Mouse (Mus musculus): Measurements from ENCODE around the gene Apaf1. TPM values are rescaled to one million over a fixed set of nuclear protein-coding genes. Genes with fewer than 3 reads are reported as not detected.

The Apaf1 gene
- polyA plus RNA-seq, 1 experiment from 2014 or later: 32.1 TPM

- Histone ChIP-seq H3K9ac (replicated peaks; ENCODE audit: low read length) (no peak overlapping the region), H3K27ac (replicated peaks; ENCODE audit: low read depth, low read length) (no peak overlapping the region), H3K4me2 (ENCODE audit: low read depth, low read length) (no peak overlapping the region), H3K4me3 (ENCODE audit: low read depth, low read length) (no peak overlapping the region), H3K36me3 (replicated peaks; ENCODE audit: control insufficient read depth, insufficient read depth, low read depth, low read length) (no peaks in the 10 kb centered on the region), H3K4me1 (ENCODE audit: control insufficient read depth, insufficient read depth, low read length) (no peaks in the 10 kb centered on the region), H3K9me3 (replicated peaks; ENCODE audit: control insufficient read depth, low read length) (no peaks in the 10 kb centered on the region), H3K27me3 (ENCODE audit: control insufficient read depth, insufficient read depth, low read length) (no peaks in the 10 kb centered on the region)
- WGBS: 89% methylated on average over 6 of the region's 6 CpGs
- ATAC-seq (replicated peaks; ENCODE audit: insufficient number of reproducible peaks, low FRiP score, low TSS enrichment, low read depth): no peak
- DNase-seq (ENCODE audit: low spot score): no peak
These were observed 135.5 kb downstream of the Apaf1 start for GRCm38 (mm10) chr10:90947043-90947442.

GRCm38 (mm10) chr10:90942001-90942700 lies 140.4 kb downstream of the Apaf1 start:
- Histone ChIP-seq H3K4me3 (ENCODE audit: low read depth, low read length) (no peak overlapping the region), H3K27me3 (ENCODE audit: control insufficient read depth, insufficient read depth, low read length) (no peaks in the 10 kb centered on the region), H3K4me1 (ENCODE audit: control insufficient read depth, insufficient read depth, low read length) (no peaks in the 10 kb centered on the region), H3K9me3 (replicated peaks; ENCODE audit: control insufficient read depth, low read length) (no peaks in the 10 kb centered on the region), H3K9ac (replicated peaks; ENCODE audit: low read length) (no peak overlapping the region), H3K4me2 (ENCODE audit: low read depth, low read length) (no peak overlapping the region), H3K36me3 (replicated peaks; ENCODE audit: control insufficient read depth, insufficient read depth, low read depth, low read length) (no peaks in the 10 kb centered on the region), H3K27ac (replicated peaks; ENCODE audit: low read depth, low read length) (no peak overlapping the region)
- no peak for DNase-seq (ENCODE audit: low spot score)
- ATAC-seq (replicated peaks; ENCODE audit: insufficient number of reproducible peaks, low FRiP score, low TSS enrichment, low read depth): no peak
- WGBS: 77% methylated on average over 14 of the region's 14 CpGs

DNA sequence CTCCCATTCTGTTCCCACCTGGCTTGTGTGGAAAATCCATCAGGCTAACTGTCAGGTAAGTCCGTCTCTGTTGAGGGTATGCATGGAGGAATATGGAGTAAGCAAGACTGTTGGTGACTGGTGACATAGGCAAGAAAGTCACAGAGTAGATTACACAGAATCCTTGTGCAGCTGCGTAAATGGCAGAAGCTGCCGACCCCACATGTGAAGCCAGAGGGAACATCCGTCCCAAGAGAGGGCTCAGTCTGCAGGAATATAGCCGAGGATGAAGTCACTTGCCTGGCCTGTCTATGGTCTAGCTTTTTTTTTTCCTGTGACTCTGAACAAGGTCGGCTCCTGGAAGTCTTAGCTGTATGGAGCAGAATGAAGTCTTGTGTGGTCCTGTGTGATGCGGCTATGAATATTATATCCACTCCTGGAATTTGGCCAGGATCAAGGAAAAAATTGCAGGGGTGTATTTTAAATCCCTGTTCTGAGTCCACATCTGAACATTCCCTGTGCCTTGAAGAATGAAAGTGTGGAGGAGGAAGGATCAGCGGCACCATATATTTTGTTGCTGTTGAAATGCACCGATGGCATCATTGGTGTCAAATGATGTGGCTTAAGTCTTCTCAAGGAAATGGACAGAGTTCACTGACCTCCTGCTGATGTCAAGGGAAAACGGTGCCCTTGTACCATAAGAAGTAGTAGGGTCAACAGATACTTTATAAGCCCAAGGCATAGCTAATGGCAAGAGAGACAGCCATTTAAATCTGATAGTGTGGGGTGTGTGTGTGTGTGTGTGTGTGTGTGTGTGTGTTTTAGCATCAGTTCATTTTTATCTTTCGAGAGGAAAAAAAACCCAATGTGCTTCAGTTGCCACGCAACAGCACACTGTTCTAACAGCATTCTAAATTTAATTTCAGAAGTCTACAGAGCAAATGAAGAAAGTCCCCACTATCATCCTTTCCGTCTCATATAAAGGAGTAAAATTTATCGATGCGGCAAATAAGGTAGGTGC lies 141.7 kb downstream of the Apaf1 start:
- 78% methylated on average over 15 of the region's 15 CpGs for WGBS
- ATAC-seq (replicated peaks; ENCODE audit: insufficient number of reproducible peaks, low FRiP score, low TSS enrichment, low read depth) (no peak), DNase-seq (ENCODE audit: low spot score) (no peak)
- no peak overlapping the region for H3K9ac ChIP-seq (replicated peaks; ENCODE audit: low read length)
- H3K4me2 ChIP-seq (ENCODE audit: low read depth, low read length): no peak overlapping the region
- H3K4me3 ChIP-seq (ENCODE audit: low read depth, low read length): no peak overlapping the region
- H3K36me3 ChIP-seq (replicated peaks; ENCODE audit: control insufficient read depth, insufficient read depth, low read depth, low read length): no peaks in the 10 kb centered on the region
- no peaks in the 10 kb centered on the region for H3K9me3 ChIP-seq (replicated peaks; ENCODE audit: control insufficient read depth, low read length)
- H3K4me1 ChIP-seq (ENCODE audit: control insufficient read depth, insufficient read depth, low read length): no peaks in the 10 kb centered on the region
- H3K27me3 ChIP-seq (ENCODE audit: control insufficient read depth, insufficient read depth, low read length): no peaks in the 10 kb centered on the region
- H3K27ac ChIP-seq (replicated peaks; ENCODE audit: low read depth, low read length): no peak overlapping the region

Other genes starting within 250 kb of the Apaf1 start
- 29.4 and 31.1 TPM in 2 replicates for gene Ikbip, start 170 bp upstream of the Apaf1 start, polyA plus RNA-seq (2014; fragmentation: Nextera tagmentation; extraction: Ambion mirVana)
- gene Slc25a3, start 41.3 kb upstream of the Apaf1 start, polyA plus RNA-seq (2014; fragmentation: Nextera tagmentation; extraction: Ambion mirVana): 421 and 443 TPM in 2 replicates
- gene Tmpo, start 98.5 kb upstream of the Apaf1 start, polyA plus RNA-seq (2014; fragmentation: Nextera tagmentation; extraction: Ambion mirVana): 343 and 401 TPM in 2 replicates